Mouse (Mus musculus) myocyte (in vitro differentiated cells): Measurements from ENCODE around the gene Tfrc.

Experiments
- CEBPB ChIP-seq: IDR thresholded peaks from 2 replicates; pipeline ENCODE4 v1.6.1; 2011; ENCODE audit warnings: mild to moderate bottlenecking, moderate library complexity; ENCODE audit not compliant: poor library complexity, insufficient read depth, severe bottlenecking
- E2F4 ChIP-seq: IDR thresholded peaks from one replicate; pipeline ENCODE4 v1.6.1; 2011; ENCODE audit warnings: mild to moderate bottlenecking, control low read depth, moderate library complexity; ENCODE audit not compliant: insufficient read depth
- MAX ChIP-seq: IDR thresholded peaks from one replicate; pipeline ENCODE4 v1.6.1; 2011; ENCODE audit warnings: low read depth, mild to moderate bottlenecking, control low read depth
- MYOD1 ChIP-seq, 3 experiments: IDR thresholded peaks; one replicate each; pipeline ENCODE4 v1.6.1; 2011; ENCODE audit warnings: control low read depth in 2 of 3, low read depth in 2 of 3, mild to moderate bottlenecking in 2 of 3, moderate library complexity in 1 of 3; ENCODE audit not compliant: insufficient read length in 2 of 3, control insufficient read depth in 1 of 3
- MYOG ChIP-seq, 3 experiments: IDR thresholded peaks; one replicate each; pipeline ENCODE4 v1.6.1; 2011; ENCODE audit warnings: control low read depth in 2 of 3, low read depth in 2 of 3, mild to moderate bottlenecking in 2 of 3; ENCODE audit not compliant: insufficient read length in 2 of 3, control insufficient read depth in 1 of 3, insufficient read depth in 1 of 3
- POLR2A ChIP-seq: IDR thresholded peaks from one replicate; pipeline ENCODE4 v1.6.1; 2011; ENCODE audit warnings: low read depth, mild to moderate bottlenecking, control low read depth, moderate library complexity; ENCODE audit not compliant: insufficient read length
- POLR2AphosphoS2 ChIP-seq: IDR thresholded peaks from one replicate; pipeline ENCODE4 v1.6.1; 2011; ENCODE audit warnings: low read depth, control low read depth; ENCODE audit not compliant: insufficient read length
- REST ChIP-seq: IDR thresholded peaks from one replicate; pipeline ENCODE4 v1.6.1; 2011; ENCODE audit warnings: mild to moderate bottlenecking, control low read depth, moderate library complexity; ENCODE audit not compliant: insufficient read depth, insufficient read length
- SRF ChIP-seq: IDR thresholded peaks from one replicate; pipeline ENCODE4 v1.6.1; 2011; ENCODE audit warnings: low read depth; ENCODE audit not compliant: control insufficient read depth, insufficient read length
- TCF12 ChIP-seq: IDR thresholded peaks from one replicate; pipeline ENCODE4 v1.6.1; 2011; ENCODE audit warnings: mild to moderate bottlenecking, control low read depth; ENCODE audit not compliant: poor library complexity, insufficient read depth, severe bottlenecking
- TCF3 ChIP-seq: IDR thresholded peaks from one replicate; pipeline ENCODE4 v1.6.1; 2011; ENCODE audit warnings: low read depth, control low read depth; ENCODE audit not compliant: insufficient read length
- USF1 ChIP-seq: IDR thresholded peaks from one replicate; pipeline ENCODE4 v1.6.1; 2011; ENCODE audit warnings: low read depth, mild to moderate bottlenecking, control low read depth, moderate library complexity

DNA sequence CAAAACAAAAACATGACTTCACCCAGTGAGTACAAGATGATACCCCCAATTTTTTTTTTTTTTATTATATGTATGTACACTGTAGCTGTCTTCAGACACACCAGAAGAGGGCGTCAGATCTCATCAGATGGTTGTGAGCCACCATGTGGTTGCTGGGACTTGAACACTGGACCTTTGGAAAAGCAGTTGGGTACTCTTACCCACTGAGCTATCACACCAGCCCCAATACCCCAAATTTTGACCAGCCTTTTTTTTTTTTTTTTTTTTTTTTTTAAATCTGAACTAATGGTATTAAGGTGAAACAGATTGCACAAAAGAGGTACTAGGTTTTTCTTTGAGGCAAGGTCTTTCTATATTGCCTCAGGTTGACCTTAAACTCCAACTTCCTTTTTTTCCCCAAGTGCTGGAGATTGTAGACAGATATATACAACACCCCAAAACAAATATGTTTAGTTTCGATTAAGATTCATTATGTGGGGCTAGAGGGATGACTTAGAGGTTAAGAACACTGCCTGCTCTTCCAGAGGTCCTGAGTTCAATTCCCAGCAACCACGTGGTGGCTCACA, 4.6 kb downstream of the Tfrc start:
- no peak for TF ChIP-seq POLR2A
- no peak for TF ChIP-seq CEBPB
- TF ChIP-seq POLR2AphosphoS2 = no peak
- no peak for TF ChIP-seq TCF12
- TF ChIP-seq MAX = no peak
- TF ChIP-seq MYOD1 (IDR thresholded peaks at IDR 0.05; ENCODE audit: control insufficient read depth in 1 of 3, insufficient read length in 2 of 3, low read depth in 2 of 3) = no peak
- TF ChIP-seq REST = no peak
- no peak for TF ChIP-seq E2F4
- TF ChIP-seq USF1 = no peak
- no peak for TF ChIP-seq MYOG (IDR thresholded peaks at IDR 0.05; ENCODE audit: control insufficient read depth in 1 of 3, insufficient read depth in 1 of 3, insufficient read length in 2 of 3, low read depth in 2 of 3)
- TF ChIP-seq SRF = no peak
- no peak for TF ChIP-seq TCF3
